Mouse (Mus musculus) heart, postnatal 0 days (tissue): Measurements from ENCODE around the gene Dus3l.

Experiments used
- CTCF ChIP-seq: IDR thresholded peaks from 2 replicates; pipeline ENCODE4 v1.5.1; 2016; ENCODE audit warnings: antibody characterized with exemption, control low read depth, low read depth
- EP300 ChIP-seq: IDR thresholded peaks from 2 replicates; pipeline ENCODE4 v1.6.1; 2016; ENCODE audit warnings: antibody characterized with exemption, low read depth

DNA sequence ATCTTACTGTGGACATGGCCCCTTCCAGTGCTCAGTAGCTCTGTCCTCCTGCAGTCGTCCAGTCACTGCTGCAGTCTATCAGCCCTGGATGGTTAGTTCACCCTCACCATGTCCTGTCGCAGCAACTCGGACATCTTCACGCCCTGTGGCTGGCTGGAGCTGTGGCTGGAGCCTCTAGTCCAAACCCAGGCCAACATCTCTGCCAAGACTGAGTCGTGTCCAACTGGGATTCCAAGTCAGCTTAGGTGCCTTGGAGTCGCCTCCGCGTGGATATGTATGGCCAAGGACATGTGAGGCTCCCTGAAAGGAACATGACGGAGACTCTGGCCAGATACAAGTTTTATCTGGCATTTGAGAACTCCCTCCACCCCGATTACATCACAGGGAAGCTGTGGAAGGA lies 26.3 kb upstream of the Dus3l start:
- TF ChIP-seq EP300: no peak
- TF ChIP-seq CTCF: no peak
